Mouse (Mus musculus): ENCODE data around the gene Gpr55. TPM values are rescaled to one million over a fixed set of nuclear protein-coding genes. Genes with fewer than 3 reads are reported as not detected.

Gpr55 gene
- total RNA-seq, 2 experiments from 2014 or later, result not detected

Other genes with a start within 250 kb of the Gpr55 start
- under 1 TPM in 1 of 2 experiments, not detected in 1; 0.55 TPM for gene A630001G21Rik, start 182.4 kb downstream of the Gpr55 start, total RNA-seq (2021)
- 100 to 1,000 TPM; 169 to 186 TPM for gene Cab39, start 167.6 kb downstream of the Gpr55 start, total RNA-seq (2021)
- 10 to 100 TPM; 25.3 to 33.6 TPM for gene Itm2c, start 66.7 kb downstream of the Gpr55 start, total RNA-seq (2021)
- under 1 TPM; 0.27 to 0.36 TPM for gene 4933407L21Rik, start 32.5 kb downstream of the Gpr55 start, total RNA-seq (2021)
- gene Spata3, start 55.8 kb upstream of the Gpr55 start, total RNA-seq (2021), result not detected
- gene 2810459M11Rik, start 84.9 kb upstream of the Gpr55 start, total RNA-seq (2021), result not detected
- gene Psmd1, start 103.4 kb upstream of the Gpr55 start, total RNA-seq (2021), result 100 to 1,000 TPM; 126 to 128 TPM
- not detected for gene Htr2b, start 151.0 kb upstream of the Gpr55 start, total RNA-seq (2021)
- under 1 TPM in 1 of 2 experiments, not detected in 1; 0.39 TPM for gene Gm21972, start 172.6 kb upstream of the Gpr55 start, total RNA-seq (2021)
- gene Armc9, start 193.8 kb upstream of the Gpr55 start, total RNA-seq (2021), result 1 to 10 TPM; 2.4 to 2.7 TPM